Mouse (Mus musculus) embryonic facial prominence, embryonic 10.5 days (tissue): Measurements from ENCODE around the gene Alx3. TPM values are rescaled to one million over a fixed set of nuclear protein-coding genes. Genes with fewer than 3 reads are reported as not detected.
A peak's percentile ranks its signal among the peaks of the same experiment; 100 is the strongest.
"Not testable (repeated sequence)": the region's sequence is repeated elsewhere in the genome, so short reads cannot be mapped to it uniquely, and the experiment has no call there.

Experiments
- DNase-seq: peaks from one replicate; pipeline ENCODE4 v3.0.0-alpha.2; 2017; ENCODE audit warnings: low spot score
- H3K27ac ChIP-seq: fragments of 300-500 bp; sonication (generic); replicated peaks from 2 replicates; pipeline ENCODE4 v1.5.1; 2016; ENCODE audit warnings: mild to moderate bottlenecking
- H3K27me3 ChIP-seq: fragments of 300-500 bp; sonication (generic); replicated peaks from 2 replicates; pipeline ENCODE4 v1.6.1; 2016; ENCODE audit warnings: low read depth, mild to moderate bottlenecking; ENCODE audit not compliant: poor library complexity, severe bottlenecking
- H3K36me3 ChIP-seq: fragments of 300-500 bp; sonication (generic); replicated peaks from 2 replicates; pipeline ENCODE4 v1.6.1; 2016; ENCODE audit warnings: mild to moderate bottlenecking, moderate library complexity
- H3K4me1 ChIP-seq: fragments of 300-500 bp; sonication (generic); 2 replicates; pipeline ENCODE4 v1.6.1; 2016
- H3K4me3 ChIP-seq: fragments of 300-500 bp; sonication (generic); 2 replicates; pipeline ENCODE4 v1.5.1; 2016; ENCODE audit warnings: mild to moderate bottlenecking, moderate library complexity
- H3K9me3 ChIP-seq: fragments of 300-500 bp; sonication (generic); 2 replicates; pipeline ENCODE4 v1.6.1; 2016; ENCODE audit warnings: mild to moderate bottlenecking
- WGBS: fragments of 180-500 bp; shearing (Covaris S2); methylation state at CpG from one replicate; pipeline ENCODE4 v1.1.7; 2016; 5-methylcytosine and 5-hydroxymethylcytosine counted together
- polyA plus RNA-seq: library from polyadenylated mRNA; unstranded; fragments of >200 nt; fragmentation: Nextera tagmentation; extraction: Ambion mirVana; gene quantifications from 2 replicates; pipeline ENCODE4 v1.2.1, GENCODE M21; 2016

The Alx3 gene
- polyA plus RNA-seq, 1 experiment from 2014 or later, result 41.8 TPM

DNA sequence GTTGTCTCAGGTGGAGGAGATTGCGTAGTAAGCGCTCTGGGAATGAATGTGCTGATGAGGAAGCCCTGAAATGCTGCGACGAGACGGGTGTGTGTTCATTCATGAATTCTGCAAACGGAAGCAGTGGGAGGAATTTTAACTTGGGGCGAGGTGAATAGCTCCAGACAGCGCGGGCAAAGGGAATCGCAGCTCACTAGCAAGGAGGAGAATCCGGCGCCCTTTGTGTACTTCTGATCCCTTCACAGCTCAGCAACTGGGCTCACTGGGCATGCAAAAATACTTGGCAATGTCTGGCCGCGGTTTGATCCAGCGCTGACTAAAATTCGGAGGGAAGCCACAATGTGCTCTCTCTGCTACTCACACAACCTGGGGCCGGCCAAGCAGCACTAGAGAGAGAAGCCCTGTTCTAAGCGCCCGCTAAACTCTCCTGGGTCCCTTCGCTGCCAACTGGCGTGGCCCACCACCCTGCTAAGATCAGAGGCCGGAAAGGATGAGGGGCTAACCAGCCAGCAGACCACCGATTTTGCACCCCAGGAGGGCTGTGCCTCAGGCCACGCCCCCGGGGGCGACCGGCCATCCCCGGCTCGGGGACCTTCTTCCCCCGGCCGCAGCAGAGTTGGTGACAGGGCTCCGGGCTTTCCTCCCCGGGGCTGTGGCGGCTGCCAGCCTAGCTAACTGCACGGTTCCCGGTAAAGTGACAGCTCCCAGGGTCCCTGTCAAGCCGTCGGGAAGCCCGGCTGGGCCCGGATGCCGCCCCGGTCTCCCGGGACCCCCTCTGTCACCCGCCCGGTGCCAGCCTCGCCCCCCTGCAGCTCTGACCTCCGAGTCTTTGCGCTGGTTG, 36.1 kb downstream of the Alx3 start, which contains the start of gene Gm10961:
TSS of gene Gm10961 (plus strand) at position 641 of the 841 bp plus-strand sequence.
- Histone ChIP-seq H3K27me3 (no peaks in the 10 kb centered on the region), H3K36me3 (peaks cover 39% of the 10 kb centered on the region), H3K4me3 (peak within 1 kb of the TSS; percentile 100), H3K4me1 (peaks cover 24% of the 10 kb centered on the region), H3K27ac (peak within 1 kb of the TSS; percentile 99), H3K9me3 (no peaks in the 10 kb centered on the region)
- DNase-seq, result no peak
- under 1% methylated on average over 48 of the region's 48 CpGs for WGBS

DNA sequence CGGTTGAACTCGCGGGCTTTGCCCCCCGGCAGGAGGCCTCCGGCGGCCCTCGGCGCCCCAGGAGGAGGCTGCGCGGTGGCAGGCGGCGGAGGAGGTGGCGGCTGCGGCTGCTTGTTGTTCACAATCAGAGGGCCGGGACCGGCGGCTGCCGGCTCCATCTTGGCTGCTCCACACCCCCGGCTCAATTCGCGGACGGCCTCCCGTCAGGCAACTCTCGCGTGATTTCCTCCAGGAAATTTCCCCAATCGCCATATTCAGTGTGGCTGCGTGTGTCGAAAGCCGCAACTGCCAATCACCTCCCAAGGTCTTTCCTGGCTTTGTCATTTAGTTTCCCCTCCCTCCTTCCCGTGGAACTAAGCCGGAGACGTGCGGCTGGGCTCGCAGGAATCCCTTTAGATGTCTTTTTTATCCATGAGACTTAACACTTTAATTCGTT, 36.7 kb downstream of the Alx3 start, which contains the start of gene Strip1:
TSS of gene Strip1 (minus strand) at position 172 of the 436 bp plus-strand sequence.
- H3K36me3 ChIP-seq, result peaks cover 33% of the 10 kb centered on the region
- peaks cover 26% of the 10 kb centered on the region for H3K4me1 ChIP-seq
- under 1% methylated on average over 35 of the region's 35 CpGs for WGBS
- H3K27me3 ChIP-seq, result no peaks in the 10 kb centered on the region
- DNase-seq, result peak; percentile 95
- H3K27ac ChIP-seq, result peak within 1 kb of the TSS; percentile 99
- peak within 1 kb of the TSS; percentile 100 for H3K4me3 ChIP-seq
- no peaks in the 10 kb centered on the region for H3K9me3 ChIP-seq

DNA sequence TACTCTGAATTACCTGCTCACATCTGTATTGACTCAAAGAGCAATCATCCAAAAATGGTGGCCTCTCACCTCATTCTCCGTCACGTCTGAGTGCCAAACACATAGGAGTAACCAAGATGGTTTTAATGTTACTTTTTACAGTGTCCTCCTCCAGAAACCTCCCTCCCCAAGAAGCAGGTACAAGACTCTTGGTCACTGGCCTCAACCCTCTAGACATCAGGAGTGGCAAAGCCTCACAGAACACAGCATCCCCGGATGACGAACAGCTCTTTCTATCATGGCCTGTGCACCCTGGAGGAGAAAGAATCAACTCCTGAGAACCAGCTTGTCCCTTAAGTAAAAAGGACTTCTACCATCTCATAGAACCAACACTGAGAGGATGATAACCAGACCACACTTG, 38.0 kb downstream of the Alx3 start:
- H3K9me3 ChIP-seq, result no peaks in the 10 kb centered on the region
- 92% methylated on average over 4 of the region's 4 CpGs for WGBS
- no peak for DNase-seq

DNA sequence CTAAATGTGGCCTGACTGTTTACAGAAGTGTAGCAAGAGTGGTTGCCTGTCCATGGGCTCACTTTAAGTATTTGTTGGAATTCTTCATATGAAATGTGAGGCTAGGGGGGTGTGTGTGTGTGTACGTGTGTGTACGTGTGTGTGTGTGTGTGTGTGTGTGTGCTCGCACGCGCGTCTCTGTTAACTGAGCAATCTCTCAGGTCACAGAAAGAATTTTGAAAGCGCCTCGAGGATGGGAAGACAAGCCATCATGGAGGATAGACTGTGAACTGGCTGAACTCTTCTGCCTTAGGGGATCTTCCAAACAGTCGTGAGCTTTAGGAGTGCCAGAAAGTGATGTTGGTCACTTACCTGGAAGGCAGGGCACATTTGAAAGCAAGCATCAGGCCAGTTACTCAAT, 39.1 kb downstream of the Alx3 start:
- H3K27ac ChIP-seq, result no peak overlapping the region
- H3K4me1 ChIP-seq, result peaks cover 26% of the 10 kb centered on the region
- DNase-seq, result no peak
- no peak overlapping the region for H3K4me3 ChIP-seq
- H3K27me3 ChIP-seq, result no peaks in the 10 kb centered on the region
- H3K9me3 ChIP-seq, result no peaks in the 10 kb centered on the region
- 93% methylated on average over 9 of the region's 9 CpGs for WGBS
- peaks cover 9% of the 10 kb centered on the region for H3K36me3 ChIP-seq

More for the DNA sequence above, 38.0 kb downstream of the Alx3 start:
- H3K4me3 ChIP-seq, result no peak overlapping the region
- no peak overlapping the region for H3K27ac ChIP-seq
- peaks cover 26% of the 10 kb centered on the region for H3K4me1 ChIP-seq
- no peaks in the 10 kb centered on the region for H3K27me3 ChIP-seq
- H3K36me3 ChIP-seq, result peaks cover 20% of the 10 kb centered on the region

DNA sequence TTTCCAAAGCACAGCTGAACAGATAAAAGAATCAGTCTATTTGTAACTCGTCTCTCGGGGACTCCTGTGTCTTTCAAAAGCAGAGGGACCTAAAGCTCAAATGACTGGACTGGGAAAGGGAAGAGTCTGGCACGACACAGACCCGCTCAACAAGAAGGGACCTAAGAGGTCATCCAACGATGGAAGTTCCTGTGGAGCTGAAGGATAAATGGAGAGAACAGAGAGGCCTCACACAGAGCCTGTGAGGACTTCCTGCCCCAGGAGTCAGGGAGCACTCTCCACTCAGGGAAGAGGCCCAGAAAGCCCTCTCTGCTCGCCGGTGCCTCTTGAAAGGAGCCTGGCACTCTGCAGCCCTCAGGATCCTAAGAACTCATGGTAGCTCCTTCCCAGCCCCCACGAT, 41.0 kb downstream of the Alx3 start:
- no peaks in the 10 kb centered on the region for H3K27me3 ChIP-seq
- no peak overlapping the region for H3K4me3 ChIP-seq
- DNase-seq, result no peak
- peaks cover 12% of the 10 kb centered on the region for H3K4me1 ChIP-seq
- H3K36me3 ChIP-seq, result no peaks in the 10 kb centered on the region
- no peaks in the 10 kb centered on the region for H3K9me3 ChIP-seq
- H3K27ac ChIP-seq, result no peak overlapping the region
- 57% methylated on average over 8 of the region's 8 CpGs for WGBS

DNA sequence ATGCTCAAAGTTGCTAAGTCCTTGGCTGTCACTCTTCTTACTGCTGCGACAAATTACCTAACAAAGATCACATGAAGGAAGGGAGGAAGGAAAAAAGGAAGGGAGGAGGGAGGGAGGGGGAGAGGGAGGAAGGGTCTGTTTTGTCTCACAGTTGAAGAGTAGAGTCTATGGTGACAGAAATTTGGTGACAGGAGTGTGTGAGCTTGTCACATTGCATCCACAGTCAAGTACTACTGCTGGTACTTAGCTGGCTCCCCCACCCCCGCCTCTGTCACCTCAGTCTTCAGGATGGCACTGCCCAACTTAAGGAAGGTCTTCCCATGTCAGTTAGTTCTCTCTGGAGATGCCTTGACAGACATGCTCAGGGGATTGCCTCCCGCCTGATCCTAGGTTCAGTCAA, 41.4 kb downstream of the Alx3 start:
- DNase-seq, result no peak
- H3K4me3 ChIP-seq, result no peak overlapping the region
- H3K4me1 ChIP-seq, result peaks cover 11% of the 10 kb centered on the region
- H3K27ac ChIP-seq, result no peak overlapping the region
- H3K36me3 ChIP-seq, result no peaks in the 10 kb centered on the region
- no peaks in the 10 kb centered on the region for H3K27me3 ChIP-seq
- no peaks in the 10 kb centered on the region for H3K9me3 ChIP-seq
- 85% methylated on average over 3 of the region's 3 CpGs for WGBS

DNA sequence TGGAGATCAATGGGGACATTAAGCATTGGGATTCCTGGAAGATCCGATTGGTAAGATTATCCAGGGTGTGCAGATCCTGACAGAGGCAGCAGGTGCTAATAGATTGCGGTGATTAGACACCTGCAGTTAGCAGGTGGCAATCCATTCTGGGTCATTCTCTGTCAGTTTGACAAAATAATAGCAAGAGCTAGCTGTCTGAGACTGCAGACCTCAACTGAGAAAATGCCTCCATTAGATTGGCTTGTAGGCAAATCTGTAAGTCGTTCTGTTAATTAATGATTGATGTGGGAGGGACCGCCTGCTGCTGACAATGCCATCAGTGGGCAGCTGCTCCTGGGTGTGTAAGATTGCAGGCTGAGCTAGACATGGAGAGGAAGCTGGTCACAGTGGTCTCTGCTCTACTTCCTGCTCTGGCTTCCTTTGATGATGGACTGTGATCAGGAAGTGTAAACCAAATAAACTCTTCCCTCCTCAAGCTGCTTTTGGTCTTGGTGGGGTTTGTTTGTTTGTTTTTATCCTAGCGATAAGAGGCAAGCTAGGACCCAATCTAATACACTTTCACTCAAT, 42.9 kb downstream of the Alx3 start:
- 73% methylated on average over 5 of the region's 5 CpGs for WGBS
- no peak overlapping the region for H3K27ac ChIP-seq
- DNase-seq, result no peak
- H3K9me3 ChIP-seq, result no peaks in the 10 kb centered on the region
- no peak overlapping the region for H3K4me3 ChIP-seq
- H3K27me3 ChIP-seq, result no peaks in the 10 kb centered on the region
- no peaks in the 10 kb centered on the region for H3K36me3 ChIP-seq
- peaks cover 4% of the 10 kb centered on the region; the same call in 1 of the 2 replicates for H3K4me1 ChIP-seq

DNA sequence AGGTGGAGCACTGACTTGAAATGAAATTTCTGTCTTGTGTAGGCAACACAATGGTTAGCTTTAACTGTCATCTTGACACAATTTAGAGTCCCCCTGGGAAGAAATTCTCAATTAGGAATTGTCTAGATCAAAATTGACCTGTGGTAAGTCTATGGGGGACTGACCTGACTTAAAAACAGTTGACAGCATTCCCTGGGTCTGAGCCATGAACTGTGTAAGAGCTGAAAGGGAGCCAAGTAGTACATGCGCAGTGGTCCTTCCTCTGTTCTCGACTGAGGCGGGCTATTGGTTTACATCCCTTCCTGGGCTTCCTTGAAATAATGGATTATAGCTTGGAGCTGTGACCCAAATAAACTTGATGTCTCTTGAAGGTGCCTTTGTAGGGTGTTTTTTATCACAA, 52.1 kb downstream of the Alx3 start:
- Histone ChIP-seq H3K4me3 (no peak overlapping the region), H3K4me1 (peaks cover 4% of the 10 kb centered on the region; the same call in 1 of the 2 replicates), H3K27ac (no peak overlapping the region), H3K36me3 (no peaks in the 10 kb centered on the region), H3K27me3 (no peaks in the 10 kb centered on the region), H3K9me3 (no peaks in the 10 kb centered on the region)
- WGBS, result 93% methylated on average over 3 of the region's 3 CpGs
- DNase-seq, result no peak

DNA sequence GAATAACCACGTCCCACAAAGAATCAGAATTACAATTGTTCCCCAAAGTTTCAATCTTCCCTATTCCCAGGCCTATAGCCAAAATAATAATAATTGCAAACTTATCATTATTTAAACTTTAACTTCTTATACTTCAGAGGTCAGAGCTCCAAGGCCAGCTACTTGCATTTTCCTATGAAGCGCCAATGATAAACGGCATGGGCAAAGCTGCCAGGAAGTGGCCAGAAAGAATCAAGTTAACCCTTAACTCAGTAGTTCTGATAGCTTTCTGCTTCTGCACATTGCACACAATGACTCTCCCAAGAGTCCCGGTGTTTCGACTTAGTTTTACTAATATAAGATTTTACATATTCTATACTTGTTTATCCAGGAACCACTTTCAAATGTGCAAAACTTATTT, 55.4 kb downstream of the Alx3 start:
- H3K36me3 ChIP-seq, DNase-seq, H3K27ac ChIP-seq, H3K4me1 ChIP-seq, H3K9me3 ChIP-seq, H3K4me3 ChIP-seq, H3K27me3 ChIP-seq: not testable (repeated sequence)
- 80% methylated on average over 5 of the region's 5 CpGs for WGBS

DNA sequence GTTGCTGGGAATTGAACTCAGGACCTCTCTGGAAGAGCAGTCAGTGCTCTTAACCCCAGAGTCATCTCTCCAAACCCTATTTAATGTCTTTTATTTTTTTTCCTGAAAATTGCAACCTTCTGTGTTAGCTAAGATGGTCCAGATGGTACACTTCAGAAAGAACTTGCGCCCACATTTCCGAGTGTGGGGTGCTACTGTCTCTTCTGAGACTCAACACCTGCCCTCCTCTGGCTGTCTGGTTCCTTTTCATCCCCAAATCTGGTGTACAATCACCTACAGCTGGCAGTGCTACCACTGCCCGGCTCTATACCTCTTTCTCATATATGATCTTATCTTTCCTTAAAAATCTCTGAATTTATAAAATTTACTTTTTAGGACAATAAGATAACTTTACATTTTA, 58.1 kb downstream of the Alx3 start:
- 93% methylated on average over 3 of the region's 3 CpGs for WGBS
- H3K36me3 ChIP-seq, result peaks cover 10% of the 10 kb centered on the region
- no peak overlapping the region for H3K27ac ChIP-seq
- no peaks in the 10 kb centered on the region for H3K27me3 ChIP-seq
- H3K9me3 ChIP-seq, result no peaks in the 10 kb centered on the region
- no peak overlapping the region for H3K4me3 ChIP-seq
- no peak for DNase-seq
- peaks cover 2% of the 10 kb centered on the region; the same call in 1 of the 2 replicates for H3K4me1 ChIP-seq

DNA sequence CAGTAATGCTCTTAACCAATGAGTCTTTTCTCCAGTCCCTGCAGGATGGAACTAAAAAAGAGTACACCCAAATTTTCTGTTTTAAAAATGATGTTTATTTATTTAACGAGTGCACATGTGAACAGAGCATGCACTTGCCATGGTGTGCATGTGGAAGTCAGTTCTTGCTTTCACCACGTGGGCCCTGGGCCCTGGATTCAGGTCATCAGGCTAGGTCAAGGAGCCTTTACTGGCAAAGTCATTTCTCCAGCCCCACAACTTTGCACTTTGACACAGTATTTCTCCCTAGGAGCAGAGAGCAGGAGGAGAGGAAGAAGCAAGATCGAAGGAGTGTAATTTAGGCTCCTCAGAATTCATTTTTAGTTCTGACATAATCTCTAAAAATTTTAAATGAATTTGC, 60.0 kb downstream of the Alx3 start:
- H3K36me3 ChIP-seq, result peaks cover 29% of the 10 kb centered on the region
- H3K9me3 ChIP-seq, result no peaks in the 10 kb centered on the region
- H3K27me3 ChIP-seq, result no peaks in the 10 kb centered on the region
- H3K27ac ChIP-seq, result no peak overlapping the region
- H3K4me3 ChIP-seq, result no peak overlapping the region
- WGBS, result 82% methylated on average over 3 of the region's 3 CpGs
- no peaks in the 10 kb centered on the region for H3K4me1 ChIP-seq
- no peak for DNase-seq
